Mouse (Mus musculus): ENCODE measurements around the gene Znrf4. TPM values are rescaled to one million over a fixed set of nuclear protein-coding genes. Genes with fewer than 3 reads are reported as not detected.

Gene Znrf4
- polyA plus RNA-seq, 1 experiment from 2014 or later = not detected

- ATAC-seq (ENCODE audit: low FRiP score, low TSS enrichment) (peak; percentile 40), DNase-seq (peak; percentile 80)
- under 1% methylated on average over 66 of the region's 66 CpGs for WGBS
- Histone ChIP-seq H3K4me2 (ENCODE audit: low read length) (peak overlapping the region; percentile 99), H3K27ac (replicated peaks; ENCODE audit: low read depth, low read length) (peak overlapping the region; percentile 99), H3K9me3 (ENCODE audit: control insufficient read depth, low read length) (no peaks in the 10 kb centered on the region), H3K4me3 (replicated peaks; ENCODE audit: low read depth, low read length) (peak overlapping the region; percentile 92), H3K9ac (replicated peaks; ENCODE audit: low read length) (peak overlapping the region; percentile 99), H3K4me1 (ENCODE audit: control insufficient read depth, insufficient read depth, low read length) (peaks cover 24% of the 10 kb centered on the region), H3K27me3 (ENCODE audit: control insufficient read depth, insufficient read depth, low read length) (no peaks in the 10 kb centered on the region), H3K36me3 (ENCODE audit: control insufficient read depth, insufficient read depth, low read length) (no peaks in the 10 kb centered on the region)
Observed at GRCm38 (mm10) chr17:56475584-56476401, 36.4 kb downstream of the Znrf4 start.

- peaks cover 32% of the 10 kb centered on the region for H3K4me1 ChIP-seq (ENCODE audit: control insufficient read depth, insufficient read depth, low read length)
- peak overlapping the region; percentile 92 for H3K4me3 ChIP-seq (replicated peaks; ENCODE audit: low read depth, low read length)
- peak overlapping the region; percentile 99 for H3K27ac ChIP-seq (replicated peaks; ENCODE audit: low read depth, low read length)
- no peaks in the 10 kb centered on the region for H3K36me3 ChIP-seq (ENCODE audit: control insufficient read depth, insufficient read depth, low read length)
- peak overlapping the region; percentile 99 for H3K4me2 ChIP-seq (ENCODE audit: low read length)
- DNase-seq (peak; percentile 90), ATAC-seq (ENCODE audit: low FRiP score, low TSS enrichment) (peak; percentile 39)
- 1% methylated on average over 24 of the region's 24 CpGs for WGBS
- H3K9ac ChIP-seq (replicated peaks; ENCODE audit: low read length) = peak overlapping the region; percentile 99
- H3K9me3 ChIP-seq (ENCODE audit: control insufficient read depth, low read length) = no peaks in the 10 kb centered on the region
- H3K27me3 ChIP-seq (ENCODE audit: control insufficient read depth, insufficient read depth, low read length) = no peaks in the 10 kb centered on the region
Observed at GRCm38 (mm10) chr17:56474831-56475581, 37.2 kb downstream of the Znrf4 start.

GRCm38 (mm10) chr17:56474311-56474830 is 37.9 kb downstream of the Znrf4 start:
- H3K36me3 ChIP-seq (ENCODE audit: control insufficient read depth, insufficient read depth, low read length) = 0 out of 2 replicates have a peak, but pooled peaks cover 4% of the 10 kb centered on the region
- H3K9me3 ChIP-seq (ENCODE audit: control insufficient read depth, low read length) = no peaks in the 10 kb centered on the region
- ATAC-seq (ENCODE audit: low FRiP score, low TSS enrichment) = no peak
- H3K27ac ChIP-seq (replicated peaks; ENCODE audit: low read depth, low read length) = peak overlapping the region; percentile 99
- 2% methylated on average over 32 of the region's 32 CpGs for WGBS
- peak overlapping the region; percentile 92 for H3K4me3 ChIP-seq (replicated peaks; ENCODE audit: low read depth, low read length)
- H3K4me2 ChIP-seq (ENCODE audit: low read length) = peak overlapping the region; percentile 99
- peak overlapping the region; percentile 99 for H3K9ac ChIP-seq (replicated peaks; ENCODE audit: low read length)
- H3K27me3 ChIP-seq (ENCODE audit: control insufficient read depth, insufficient read depth, low read length) = no peaks in the 10 kb centered on the region
- DNase-seq = peak; percentile 66
- H3K4me1 ChIP-seq (ENCODE audit: control insufficient read depth, insufficient read depth, low read length) = peaks cover 38% of the 10 kb centered on the region

- under 1% methylated on average over 11 of the region's 11 CpGs for WGBS
- no peaks in the 10 kb centered on the region for H3K27me3 ChIP-seq (ENCODE audit: control insufficient read depth, insufficient read depth, low read length)
- ATAC-seq (ENCODE audit: low FRiP score, low TSS enrichment) (no peak), DNase-seq (no peak)
- H3K4me1 ChIP-seq (ENCODE audit: control insufficient read depth, insufficient read depth, low read length) = peaks cover 44% of the 10 kb centered on the region
- no peaks in the 10 kb centered on the region for H3K9me3 ChIP-seq (ENCODE audit: control insufficient read depth, low read length)
- peak overlapping the region; percentile 99 for H3K27ac ChIP-seq (replicated peaks; ENCODE audit: low read depth, low read length)
- peak overlapping the region; percentile 99 for H3K9ac ChIP-seq (replicated peaks; ENCODE audit: low read length)
- peak overlapping the region; percentile 92 for H3K4me3 ChIP-seq (replicated peaks; ENCODE audit: low read depth, low read length)
- peak overlapping the region; percentile 99 for H3K4me2 ChIP-seq (ENCODE audit: low read length)
- H3K36me3 ChIP-seq (ENCODE audit: control insufficient read depth, insufficient read depth, low read length) = 0 out of 2 replicates have a peak, but pooled peaks cover 4% of the 10 kb centered on the region
Observed at GRCm38 (mm10) chr17:56473611-56473905, 38.7 kb downstream of the Znrf4 start.

GRCm38 (mm10) chr17:56472733-56473610 is 39.3 kb downstream of the Znrf4 start:
- WGBS = under 1% methylated on average over 50 of the region's 50 CpGs
- peaks cover 50% of the 10 kb centered on the region for H3K4me1 ChIP-seq (ENCODE audit: control insufficient read depth, insufficient read depth, low read length)
- H3K9ac ChIP-seq (replicated peaks; ENCODE audit: low read length) = peak overlapping the region; percentile 99
- DNase-seq (peak; percentile 82), ATAC-seq (ENCODE audit: low FRiP score, low TSS enrichment) (no peak)
- H3K4me3 ChIP-seq (replicated peaks; ENCODE audit: low read depth, low read length) = peak overlapping the region; percentile 92
- no peaks in the 10 kb centered on the region for H3K9me3 ChIP-seq (ENCODE audit: control insufficient read depth, low read length)
- H3K27me3 ChIP-seq (ENCODE audit: control insufficient read depth, insufficient read depth, low read length) = no peaks in the 10 kb centered on the region
- peak overlapping the region; percentile 99 for H3K4me2 ChIP-seq (ENCODE audit: low read length)
- H3K27ac ChIP-seq (replicated peaks; ENCODE audit: low read depth, low read length) = peak overlapping the region; percentile 99
- H3K36me3 ChIP-seq (ENCODE audit: control insufficient read depth, insufficient read depth, low read length) = 0 out of 2 replicates have a peak, but pooled peaks cover 4% of the 10 kb centered on the region

GRCm38 (mm10) chr17:56472121-56472520 is 40.1 kb downstream of the Znrf4 start:
- peaks cover 58% of the 10 kb centered on the region for H3K4me1 ChIP-seq (ENCODE audit: control insufficient read depth, insufficient read depth, low read length)
- 8% methylated on average over 16 of the region's 16 CpGs for WGBS
- peak overlapping the region; percentile 99 for H3K4me2 ChIP-seq (ENCODE audit: low read length)
- DNase-seq = no peak
- H3K4me3 ChIP-seq (replicated peaks; ENCODE audit: low read depth, low read length) = peak overlapping the region; percentile 92
- H3K27ac ChIP-seq (replicated peaks; ENCODE audit: low read depth, low read length) = 0 out of 2 replicates have a peak overlapping the region, but pooled peaks have one; percentile 14
- H3K36me3 ChIP-seq (ENCODE audit: control insufficient read depth, insufficient read depth, low read length) = 0 out of 2 replicates have a peak, but pooled peaks cover 4% of the 10 kb centered on the region
- no peaks in the 10 kb centered on the region for H3K27me3 ChIP-seq (ENCODE audit: control insufficient read depth, insufficient read depth, low read length)
- no peak for ATAC-seq (ENCODE audit: low FRiP score, low TSS enrichment)
- no peaks in the 10 kb centered on the region for H3K9me3 ChIP-seq (ENCODE audit: control insufficient read depth, low read length)
- peak overlapping the region; percentile 99 for H3K9ac ChIP-seq (replicated peaks; ENCODE audit: low read length)

- 73% methylated on average over 5 of the region's 5 CpGs for WGBS
- H3K9me3 ChIP-seq (ENCODE audit: control insufficient read depth, low read length) = no peaks in the 10 kb centered on the region
- H3K27me3 ChIP-seq (ENCODE audit: control insufficient read depth, insufficient read depth, low read length) = no peaks in the 10 kb centered on the region
- peak overlapping the region; percentile 50; the same call in 1 of the 2 replicates for H3K4me2 ChIP-seq (ENCODE audit: low read length)
- peaks cover 68% of the 10 kb centered on the region for H3K4me1 ChIP-seq (ENCODE audit: control insufficient read depth, insufficient read depth, low read length)
- no peak for DNase-seq
- H3K36me3 ChIP-seq (ENCODE audit: control insufficient read depth, insufficient read depth, low read length) = 0 out of 2 replicates have a peak, but pooled peaks cover 4% of the 10 kb centered on the region
- no peak overlapping the region for H3K4me3 ChIP-seq (replicated peaks; ENCODE audit: low read depth, low read length)
- no peak overlapping the region for H3K27ac ChIP-seq (replicated peaks; ENCODE audit: low read depth, low read length)
- ATAC-seq (ENCODE audit: low FRiP score, low TSS enrichment) = no peak
- no peak overlapping the region for H3K9ac ChIP-seq (replicated peaks; ENCODE audit: low read length)
Observed at GRCm38 (mm10) chr17:56471136-56471535, 41.1 kb downstream of the Znrf4 start.

GRCm38 (mm10) chr17:56470571-56470970 is 41.7 kb downstream of the Znrf4 start:
- DNase-seq (no peak), ATAC-seq (ENCODE audit: low FRiP score, low TSS enrichment) (no peak)
- peak overlapping the region; percentile 90; the same call in 1 of the 2 replicates for H3K27ac ChIP-seq (replicated peaks; ENCODE audit: low read depth, low read length)
- 0 out of 2 replicates have a peak, but pooled peaks cover 4% of the 10 kb centered on the region for H3K36me3 ChIP-seq (ENCODE audit: control insufficient read depth, insufficient read depth, low read length)
- H3K4me2 ChIP-seq (ENCODE audit: low read length) = peak overlapping the region; percentile 50
- H3K27me3 ChIP-seq (ENCODE audit: control insufficient read depth, insufficient read depth, low read length) = no peaks in the 10 kb centered on the region
- peaks cover 73% of the 10 kb centered on the region for H3K4me1 ChIP-seq (ENCODE audit: control insufficient read depth, insufficient read depth, low read length)
- H3K4me3 ChIP-seq (replicated peaks; ENCODE audit: low read depth, low read length) = no peak overlapping the region
- no peaks in the 10 kb centered on the region for H3K9me3 ChIP-seq (ENCODE audit: control insufficient read depth, low read length)
- no peak overlapping the region for H3K9ac ChIP-seq (replicated peaks; ENCODE audit: low read length)
- WGBS = 32% methylated on average over 10 of the region's 10 CpGs

Measured in midbrain, embryonic 14.5 days (tissue).